Mouse (Mus musculus) lung, adult 2 months (tissue): ENCODE measurements around the gene B9d2.

Source experiments
- CTCF ChIP-seq: fragments of 200-500 bp; IDR thresholded peaks from 2 replicates; pipeline ENCODE4 v1.5.1; 2011; ENCODE audit warnings: mild to moderate bottlenecking, low read length, control low read depth; ENCODE audit not compliant: insufficient read depth
- POLR2A ChIP-seq: fragments of 200-500 bp; IDR thresholded peaks from 2 replicates; pipeline ENCODE4 v1.6.1; 2011; ENCODE audit warnings: low read depth, mild to moderate bottlenecking, control low read depth, low read length, borderline replicate concordance; ENCODE audit errors: extremely low read depth

DNA sequence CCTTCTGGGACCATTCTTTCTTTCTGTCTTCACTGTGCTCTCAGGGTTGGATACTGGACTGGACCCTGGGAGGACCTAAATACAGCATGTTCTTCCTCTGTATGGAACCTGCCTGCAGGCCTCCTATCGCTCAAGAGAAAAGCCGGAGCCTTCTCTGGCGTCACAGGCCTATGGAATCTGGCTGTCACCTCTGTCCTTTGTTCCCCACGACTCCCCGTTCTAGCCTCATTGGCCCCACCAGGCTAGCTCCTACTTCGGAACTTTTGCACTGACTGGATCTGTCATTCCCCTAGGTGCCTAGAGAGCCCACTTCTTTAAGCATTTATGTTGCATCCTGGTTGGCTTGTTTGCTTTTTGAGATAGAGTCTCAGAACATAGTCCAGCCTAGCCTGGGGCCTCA, 4.1 kb downstream of the B9d2 start:
- no peak for TF ChIP-seq CTCF
- no peak for TF ChIP-seq POLR2A
